9 mouse cellular contexts compared by ENCODE assay signal in genomic region chr10:14056057-14056456, GRCm38 (mm10).
DNase-seq lines count a peak whose midpoint lies in the region; ATAC-seq lines count a peak whose summit lies in the region.
"Had no signal": no experiment of that assay in that cellular context is flagged by ENCODE, and none has a peak within 500 bp of the region (broad histone marks: within the 10 kb centered on the region; RNA-seq: fewer than 3 reads in every experiment).

No protein-coding gene starts in this region.

- peak overlapping the region; percentile 72 for H3K27ac ChIP-seq in heart, embryonic 16.5 days (ENCODE audit: low read length)
- peak overlapping the region; percentile 72; the same call in 1 of the 2 replicates for H3K27ac ChIP-seq in midbrain, embryonic 12.5 days (replicated peaks)
- H3K27ac ChIP-seq in midbrain, embryonic 14.5 days (replicated peaks; ENCODE audit: low read depth, low read length): no peak overlapping the region
- peak overlapping the region; percentile 69; the same call in 1 of the 2 replicates for H3K27ac ChIP-seq in hindbrain, embryonic 13.5 days
- H3K27ac ChIP-seq in stomach, embryonic 15.5 days: peak overlapping the region; percentile 42; the same call in 1 of the 2 replicates

- 71% methylated on average over 4 of the region's 4 CpGs for WGBS in heart, embryonic 16.5 days
- 78% methylated on average over 4 of the region's 4 CpGs for WGBS in midbrain, embryonic 12.5 days
- WGBS in midbrain, embryonic 14.5 days: 63% methylated on average over 4 of the region's 4 CpGs
- 69% methylated on average over 4 of the region's 4 CpGs for WGBS in hindbrain, embryonic 13.5 days
- 65% methylated on average over 4 of the region's 4 CpGs for WGBS in stomach, embryonic 15.5 days

- H3K4me3 ChIP-seq in heart, embryonic 16.5 days (ENCODE audit: low read length): no peak overlapping the region
- no peak overlapping the region for H3K4me3 ChIP-seq in midbrain, embryonic 12.5 days
- no peak overlapping the region for H3K4me3 ChIP-seq in midbrain, embryonic 14.5 days (replicated peaks; ENCODE audit: low read depth, low read length)
- H3K4me3 ChIP-seq in hindbrain, embryonic 13.5 days: no peak overlapping the region
- no peak overlapping the region for H3K4me3 ChIP-seq in stomach, embryonic 15.5 days (replicated peaks)

- H3K27me3 ChIP-seq in heart, embryonic 16.5 days (ENCODE audit: control insufficient read depth, insufficient read depth, low read length): no peaks in the 10 kb centered on the region
- peaks cover 6% of the 10 kb centered on the region; the same call in 1 of the 2 replicates for H3K27me3 ChIP-seq in midbrain, embryonic 12.5 days
- H3K27me3 ChIP-seq in midbrain, embryonic 14.5 days (ENCODE audit: control insufficient read depth, insufficient read depth, low read length): no peaks in the 10 kb centered on the region
- H3K27me3 ChIP-seq in hindbrain, embryonic 13.5 days: no peaks in the 10 kb centered on the region
- no peaks in the 10 kb centered on the region for H3K27me3 ChIP-seq in stomach, embryonic 15.5 days (replicated peaks)

- H3K36me3 ChIP-seq in heart, embryonic 16.5 days (ENCODE audit: control insufficient read depth, insufficient read depth): no peaks in the 10 kb centered on the region
- H3K36me3 ChIP-seq in midbrain, embryonic 12.5 days: no peaks in the 10 kb centered on the region
- H3K36me3 ChIP-seq in midbrain, embryonic 14.5 days (ENCODE audit: control insufficient read depth, insufficient read depth, low read length): no peaks in the 10 kb centered on the region
- no peaks in the 10 kb centered on the region for H3K36me3 ChIP-seq in hindbrain, embryonic 13.5 days
- H3K36me3 ChIP-seq in stomach, embryonic 15.5 days: no peaks in the 10 kb centered on the region

- H3K9me3 ChIP-seq in heart, embryonic 16.5 days (replicated peaks; ENCODE audit: control insufficient read depth, low read length): no peaks in the 10 kb centered on the region
- no peaks in the 10 kb centered on the region for H3K9me3 ChIP-seq in midbrain, embryonic 12.5 days
- no peaks in the 10 kb centered on the region for H3K9me3 ChIP-seq in midbrain, embryonic 14.5 days (ENCODE audit: control insufficient read depth, low read length)
- no peaks in the 10 kb centered on the region for H3K9me3 ChIP-seq in hindbrain, embryonic 13.5 days
- no peaks in the 10 kb centered on the region for H3K9me3 ChIP-seq in stomach, embryonic 15.5 days

- no peak for DNase-seq in heart, adult 18-20 months
- DNase-seq in midbrain, embryonic 14.5 days: no peak
- no peak for DNase-seq in frontal cortex, postnatal 10 days (ENCODE audit: low spot score in 2 of 2)
- DNase-seq in spleen, postnatal 10 days (ENCODE audit: low spot score in 2 of 2): no peak
- DNase-seq: thymus, postnatal 14 days had no signal

- no peak for ATAC-seq in heart, embryonic 16.5 days (replicated peaks; ENCODE audit: extremely low read depth, insufficient read depth, low FRiP score)
- no peak for ATAC-seq in midbrain, embryonic 12.5 days (ENCODE audit: low FRiP score, low read depth)
- ATAC-seq in midbrain, embryonic 14.5 days (ENCODE audit: low FRiP score, low TSS enrichment): no peak
- ATAC-seq in hindbrain, embryonic 13.5 days (ENCODE audit: low FRiP score): no peak
- ATAC-seq in stomach, embryonic 15.5 days (ENCODE audit: insufficient read depth, low FRiP score, low read depth): no peak

- peak overlapping the region; percentile 25 for H3K4me2 ChIP-seq in heart, embryonic 16.5 days (ENCODE audit: low read depth, low read length)
- peak overlapping the region; percentile 4; the same call in 1 of the 2 replicates for H3K4me2 ChIP-seq in midbrain, embryonic 12.5 days (replicated peaks)
- H3K4me2 ChIP-seq in midbrain, embryonic 14.5 days (ENCODE audit: low read length): no peak overlapping the region
- H3K4me2 ChIP-seq in hindbrain, embryonic 13.5 days: no peak overlapping the region
- H3K4me2 ChIP-seq in stomach, embryonic 15.5 days: no peak overlapping the region

- no peak overlapping the region for H3K9ac ChIP-seq in heart, embryonic 16.5 days (ENCODE audit: low read length)
- H3K9ac ChIP-seq in midbrain, embryonic 12.5 days (replicated peaks): no peak overlapping the region
- no peak overlapping the region for H3K9ac ChIP-seq in midbrain, embryonic 14.5 days (replicated peaks; ENCODE audit: low read length)
- H3K9ac ChIP-seq in hindbrain, embryonic 13.5 days: no peak overlapping the region
- H3K9ac ChIP-seq in stomach, embryonic 15.5 days: no peak overlapping the region

- H3K4me1 ChIP-seq in heart, embryonic 16.5 days (ENCODE audit: control insufficient read depth, insufficient read depth, low read length): peaks cover 34% of the 10 kb centered on the region
- peaks cover 25% of the 10 kb centered on the region for H3K4me1 ChIP-seq in midbrain, embryonic 12.5 days
- H3K4me1 ChIP-seq in midbrain, embryonic 14.5 days (ENCODE audit: control insufficient read depth, insufficient read depth, low read length): peaks cover 22% of the 10 kb centered on the region
- H3K4me1 ChIP-seq in hindbrain, embryonic 13.5 days (replicated peaks): peaks cover 33% of the 10 kb centered on the region
- peaks cover 12% of the 10 kb centered on the region for H3K4me1 ChIP-seq in stomach, embryonic 15.5 days

Comparison
In these comparisons a context has a peak if more than half of its experiments do, and no peak if none do; other contexts are left out.
1. H3K4me2 ChIP-seq: peak in heart, embryonic 16.5 days (single experiment) and midbrain, embryonic 12.5 days (single experiment); none in midbrain, embryonic 14.5 days (single experiment), hindbrain, embryonic 13.5 days (single experiment) and stomach, embryonic 15.5 days (single experiment).